Mouse (Mus musculus) v-Abl transformed pro-B cells (cell line): ENCODE data around the gene Col26a1.

Experiments
- in situ Hi-C, 2 experiments: fragments of 400-800 bp; cut with MboI; formaldehyde crosslinking; loops; one replicate each; pipeline ENCODE4 v1.15.1; 2025; ENCODE audit not compliant: unreplicated experiment in 2 of 2

Col26a1 gene

GRCm38 (mm10) chr5:136704151-136704550 lies 178.9 kb downstream of the Col26a1 start:
- in situ Hi-C loops, result loop anchor here (5.0 to 25.0 kb wide), 4 partner anchors 37 to 417 kb away; partner anchors contain the start of gene Cux1 (in 1 of the 2)

- in situ Hi-C loops, result loop anchor here (5.0 to 25.0 kb wide), 4 partner anchors 36 to 416 kb away; partner anchors contain the start of gene Cux1 (in 1 of the 2)
These were observed 179.3 kb downstream of the Col26a1 start for GRCm38 (mm10) chr5:136703751-136704150.

GRCm38 (mm10) chr5:136702159-136702725 lies 180.8 kb downstream of the Col26a1 start:
- in situ Hi-C loops, result loop anchor here (5.0 to 25.0 kb wide), 4 partner anchors 35 to 415 kb away; partner anchors contain the start of gene Cux1 (in 1 of the 2)

- in situ Hi-C loops, result no loop called here
These were observed 185.4 kb downstream of the Col26a1 start for GRCm38 (mm10) chr5:136697618-136698017.

- in situ Hi-C loops, result no loop called here
These were observed 186.5 kb downstream of the Col26a1 start for GRCm38 (mm10) chr5:136696516-136696915.

GRCm38 (mm10) chr5:136694976-136695375 lies 188.0 kb downstream of the Col26a1 start:
- in situ Hi-C loops, result no loop called here

- in situ Hi-C loops, result no loop called here
These were observed 189.6 kb downstream of the Col26a1 start for GRCm38 (mm10) chr5:136693418-136693817.

- in situ Hi-C loops, result no loop called here
These were observed 190.2 kb downstream of the Col26a1 start, which contains the start of gene Myl10 for GRCm38 (mm10) chr5:136692784-136693183. Gene Myl10 (plus strand): TSS chr5:136693146.
